Mouse (Mus musculus) adrenal gland, postnatal 14 days (tissue): ENCODE data around the gene Uvrag. TPM values are rescaled to one million over a fixed set of nuclear protein-coding genes. Genes with fewer than 3 reads are reported as not detected.

Experiments used
- DNase-seq: peaks from one replicate; pipeline ENCODE4 v3.0.0; 2021; ENCODE audit warnings: mixed read lengths
- total RNA-seq: library from RNA; stranded (reverse); gene quantifications from 2 replicates; pipeline ENCODE4 v1.2.3, GENCODE M21; 2021

The Uvrag gene
- total RNA-seq, 1 experiment from 2014 or later, result 42.3 TPM

- no peak for DNase-seq
Observed at GRCm38 (mm10) chr7:99053626-99054025, 87.3 kb downstream of the Uvrag start.

- no peak for DNase-seq
Observed at GRCm38 (mm10) chr7:99052471-99053241, 88.3 kb downstream of the Uvrag start.

- DNase-seq, result no peak
Observed at GRCm38 (mm10) chr7:99050882-99051281, 90.1 kb downstream of the Uvrag start.

- no peak for DNase-seq
Observed at GRCm38 (mm10) chr7:99049897-99050296, 91.0 kb downstream of the Uvrag start.

- peak; percentile 23 for DNase-seq
Observed at GRCm38 (mm10) chr7:99046545-99047206, 94.3 kb downstream of the Uvrag start.

- DNase-seq, result no peak
Observed at GRCm38 (mm10) chr7:99045525-99045924, 95.4 kb downstream of the Uvrag start.

- DNase-seq, result no peak
Observed at GRCm38 (mm10) chr7:99043923-99044322, 97.0 kb downstream of the Uvrag start.

GRCm38 (mm10) chr7:99043322-99043721 is 97.6 kb downstream of the Uvrag start:
- DNase-seq, result no peak

- no peak for DNase-seq
Observed at GRCm38 (mm10) chr7:99041818-99042217, 99.1 kb downstream of the Uvrag start.

GRCm38 (mm10) chr7:99039912-99040311 is 101.0 kb downstream of the Uvrag start:
- no peak for DNase-seq

- DNase-seq, result no peak
Observed at GRCm38 (mm10) chr7:99036284-99036683, 104.7 kb downstream of the Uvrag start.

GRCm38 (mm10) chr7:99034909-99035308 is 106.0 kb downstream of the Uvrag start:
- DNase-seq, result no peak

- DNase-seq, result no peak
Observed at GRCm38 (mm10) chr7:99033838-99034237, 107.1 kb downstream of the Uvrag start.

- no peak for DNase-seq
Observed at GRCm38 (mm10) chr7:99033314-99033713, 107.6 kb downstream of the Uvrag start.

GRCm38 (mm10) chr7:99032051-99032450 is 108.9 kb downstream of the Uvrag start:
- DNase-seq, result no peak

GRCm38 (mm10) chr7:99028108-99028507 is 112.8 kb downstream of the Uvrag start:
- no peak for DNase-seq

GRCm38 (mm10) chr7:99027185-99027584 is 113.8 kb downstream of the Uvrag start:
- no peak for DNase-seq

- DNase-seq, result no peak
Observed at GRCm38 (mm10) chr7:99025989-99026388, 115.0 kb downstream of the Uvrag start.

GRCm38 (mm10) chr7:99025265-99025664 is 115.7 kb downstream of the Uvrag start:
- no peak for DNase-seq

- no peak for DNase-seq
Observed at GRCm38 (mm10) chr7:99024791-99025190, 116.2 kb downstream of the Uvrag start.

- no peak for DNase-seq
Observed at GRCm38 (mm10) chr7:99023931-99024330, 117.0 kb downstream of the Uvrag start.

- no peak for DNase-seq
Observed at GRCm38 (mm10) chr7:99021277-99021676, 119.7 kb downstream of the Uvrag start.

- DNase-seq, result peak; percentile 65
Observed at GRCm38 (mm10) chr7:99020353-99020752, 120.6 kb downstream of the Uvrag start.
